Mouse (Mus musculus) hindbrain, embryonic 15.5 days (tissue): ENCODE measurements at regions not wholly inside any gene's neighbourhood (a gene's known extent, or its start where the extent isn't known, plus 50 kb on each side); places are given as distances from the start of the nearest gene placed in this dataset.

Source experiments
- ATAC-seq: fragments of 200-750 bp; cut with Nextera tagmentation; 2 replicates; pipeline ENCODE4 v1.8.0; 2017; ENCODE audit warnings: low read depth, moderate number of reproducible peaks, moderate TSS enrichment; ENCODE audit not compliant: low FRiP score
- H3K27ac ChIP-seq: fragments of 300-500 bp; sonication (generic); replicated peaks from 2 replicates; pipeline ENCODE4 v1.5.1; 2015; ENCODE audit warnings: mild to moderate bottlenecking, inconsistent platforms
- H3K27me3 ChIP-seq: fragments of 300-500 bp; sonication (generic); 2 replicates; pipeline ENCODE4 v1.6.1; 2015; ENCODE audit warnings: control low read depth, inconsistent platforms
- H3K36me3 ChIP-seq: fragments of 300-500 bp; sonication (generic); 2 replicates; pipeline ENCODE4 v1.6.1; 2015; ENCODE audit warnings: control low read depth, inconsistent platforms
- H3K4me1 ChIP-seq: fragments of 300-500 bp; sonication (generic); replicated peaks from 2 replicates; pipeline ENCODE4 v1.6.1; 2015; ENCODE audit warnings: control low read depth, inconsistent platforms
- H3K4me2 ChIP-seq: fragments of 300-500 bp; sonication (generic); 2 replicates; pipeline ENCODE4 v1.6.1; 2015; ENCODE audit warnings: moderate library complexity, mild to moderate bottlenecking, inconsistent platforms
- H3K4me3 ChIP-seq: fragments of 300-500 bp; sonication (generic); 2 replicates; pipeline ENCODE4 v1.5.1; 2015; ENCODE audit warnings: mild to moderate bottlenecking, inconsistent platforms
- H3K9ac ChIP-seq: fragments of 300-500 bp; sonication (generic); 2 replicates; pipeline ENCODE4 v1.6.1; 2015; ENCODE audit warnings: inconsistent platforms
- H3K9me3 ChIP-seq: fragments of 300-500 bp; sonication (generic); 2 replicates; pipeline ENCODE4 v1.6.1; 2016; ENCODE audit warnings: control low read depth, inconsistent platforms
- WGBS: fragments of 180-500 bp; shearing (Covaris S2); methylation state at CpG from one replicate; pipeline ENCODE4 v1.1.7; 2015; 5-methylcytosine and 5-hydroxymethylcytosine counted together

- H3K4me3 ChIP-seq: no peak overlapping the region
- no peak overlapping the region for H3K4me2 ChIP-seq
- no peaks in the 10 kb centered on the region for H3K4me1 ChIP-seq
- H3K9me3 ChIP-seq: no peaks in the 10 kb centered on the region
- no peaks in the 10 kb centered on the region for H3K36me3 ChIP-seq
- H3K27ac ChIP-seq: no peak overlapping the region
- WGBS: 85% methylated on average over 19 of the region's 19 CpGs
- H3K27me3 ChIP-seq: no peaks in the 10 kb centered on the region
- H3K9ac ChIP-seq: no peak overlapping the region
- ATAC-seq: no peak
Observed at GRCm38 (mm10) chr10:119006866-119007575, 137.0 kb upstream of the Dyrk2 start.

GRCm38 (mm10) chr10:119005491-119005890, 135.5 kb upstream of the Dyrk2 start:
- 95% methylated on average over 8 of the region's 8 CpGs for WGBS
- no peak for ATAC-seq
- no peak overlapping the region for H3K4me2 ChIP-seq
- H3K4me3 ChIP-seq: no peak overlapping the region
- H3K4me1 ChIP-seq: no peaks in the 10 kb centered on the region
- H3K9ac ChIP-seq: no peak overlapping the region
- H3K27me3 ChIP-seq: no peaks in the 10 kb centered on the region
- H3K27ac ChIP-seq: no peak overlapping the region
- no peaks in the 10 kb centered on the region for H3K36me3 ChIP-seq
- H3K9me3 ChIP-seq: no peaks in the 10 kb centered on the region

- no peak overlapping the region for H3K27ac ChIP-seq
- no peaks in the 10 kb centered on the region for H3K4me1 ChIP-seq
- no peaks in the 10 kb centered on the region for H3K36me3 ChIP-seq
- ATAC-seq: no peak
- H3K4me2 ChIP-seq: no peak overlapping the region
- WGBS: 94% methylated on average over 11 of the region's 11 CpGs
- no peak overlapping the region for H3K4me3 ChIP-seq
- no peak overlapping the region for H3K9ac ChIP-seq
- H3K27me3 ChIP-seq: no peaks in the 10 kb centered on the region
- no peaks in the 10 kb centered on the region for H3K9me3 ChIP-seq
Observed at GRCm38 (mm10) chr10:119004426-119004825, 134.4 kb upstream of the Dyrk2 start.

- Histone ChIP-seq H3K27me3 (no peaks in the 10 kb centered on the region), H3K4me2 (no peak overlapping the region), H3K27ac (no peak overlapping the region), H3K4me3 (no peak overlapping the region), H3K9me3 (no peaks in the 10 kb centered on the region), H3K36me3 (no peaks in the 10 kb centered on the region), H3K9ac (no peak overlapping the region), H3K4me1 (no peaks in the 10 kb centered on the region)
- ATAC-seq: no peak
- WGBS: 68% methylated on average over 5 of the region's 5 CpGs
Observed at GRCm38 (mm10) chr10:119003839-119004238, 133.8 kb upstream of the Dyrk2 start.

GRCm38 (mm10) chr10:119003042-119003441, 133.0 kb upstream of the Dyrk2 start:
- Histone ChIP-seq H3K27me3 (no peaks in the 10 kb centered on the region), H3K36me3 (no peaks in the 10 kb centered on the region), H3K9ac (no peak overlapping the region), H3K9me3 (no peaks in the 10 kb centered on the region), H3K27ac (no peak overlapping the region), H3K4me2 (no peak overlapping the region), H3K4me1 (no peaks in the 10 kb centered on the region), H3K4me3 (no peak overlapping the region)
- ATAC-seq: no peak
- WGBS: 95% methylated on average over 2 of the region's 2 CpGs

GRCm38 (mm10) chr10:119001895-119002294, 131.9 kb upstream of the Dyrk2 start:
- no peak overlapping the region for H3K27ac ChIP-seq
- H3K9ac ChIP-seq: no peak overlapping the region
- no peaks in the 10 kb centered on the region for H3K27me3 ChIP-seq
- no peaks in the 10 kb centered on the region for H3K9me3 ChIP-seq
- no peak overlapping the region for H3K4me2 ChIP-seq
- no peak overlapping the region for H3K4me3 ChIP-seq
- no peaks in the 10 kb centered on the region for H3K36me3 ChIP-seq
- no peaks in the 10 kb centered on the region for H3K4me1 ChIP-seq
- no peak for ATAC-seq
- 91% methylated on average over 7 of the region's 7 CpGs for WGBS

GRCm38 (mm10) chr10:119001000-119001780, 131.2 kb upstream of the Dyrk2 start:
- no peak for ATAC-seq
- no peak overlapping the region for H3K9ac ChIP-seq

GRCm38 (mm10) chr10:118998966-118999365, 129.0 kb upstream of the Dyrk2 start:
- no peak overlapping the region for H3K4me3 ChIP-seq
- 80% methylated on average over 6 of the region's 6 CpGs for WGBS
- no peak overlapping the region for H3K9ac ChIP-seq
- H3K4me1 ChIP-seq: no peaks in the 10 kb centered on the region
- H3K27ac ChIP-seq: no peak overlapping the region
- no peak for ATAC-seq
- H3K36me3 ChIP-seq: no peaks in the 10 kb centered on the region
- no peaks in the 10 kb centered on the region for H3K27me3 ChIP-seq
- H3K4me2 ChIP-seq: no peak overlapping the region
- no peaks in the 10 kb centered on the region for H3K9me3 ChIP-seq

More at GRCm38 (mm10) chr10:119001000-119001780, 131.2 kb upstream of the Dyrk2 start:
- H3K4me2 ChIP-seq: no peak overlapping the region
- H3K27ac ChIP-seq: no peak overlapping the region
- no peak overlapping the region for H3K4me3 ChIP-seq
- H3K9me3 ChIP-seq: no peaks in the 10 kb centered on the region
- no peaks in the 10 kb centered on the region for H3K4me1 ChIP-seq
- H3K27me3 ChIP-seq: no peaks in the 10 kb centered on the region
- H3K36me3 ChIP-seq: no peaks in the 10 kb centered on the region
- WGBS: 72% methylated on average over 17 of the region's 17 CpGs

- H3K36me3 ChIP-seq: no peaks in the 10 kb centered on the region
- H3K27me3 ChIP-seq: no peaks in the 10 kb centered on the region
- no peaks in the 10 kb centered on the region for H3K4me1 ChIP-seq
- no peak overlapping the region for H3K4me2 ChIP-seq
- ATAC-seq: no peak
- no peak overlapping the region for H3K4me3 ChIP-seq
- no peak overlapping the region for H3K9ac ChIP-seq
- H3K27ac ChIP-seq: no peak overlapping the region
- no peaks in the 10 kb centered on the region for H3K9me3 ChIP-seq
- 95% methylated on average over 2 of the region's 2 CpGs for WGBS
Observed at GRCm38 (mm10) chr10:118997034-118997433, 127.0 kb upstream of the Dyrk2 start.

- Histone ChIP-seq H3K27me3 (no peaks in the 10 kb centered on the region), H3K36me3 (no peaks in the 10 kb centered on the region), H3K4me3 (no peak overlapping the region), H3K4me1 (no peaks in the 10 kb centered on the region), H3K9me3 (no peaks in the 10 kb centered on the region), H3K9ac (no peak overlapping the region), H3K4me2 (no peak overlapping the region), H3K27ac (no peak overlapping the region)
- no peak for ATAC-seq
- WGBS: 67% methylated on average over 15 of the region's 15 CpGs
Observed at GRCm38 (mm10) chr10:118993819-118994574, 124.0 kb upstream of the Dyrk2 start.

GRCm38 (mm10) chr10:118991213-118991612, 121.2 kb upstream of the Dyrk2 start:
- no peaks in the 10 kb centered on the region for H3K36me3 ChIP-seq
- no peak overlapping the region for H3K4me2 ChIP-seq
- H3K9ac ChIP-seq: no peak overlapping the region
- H3K4me3 ChIP-seq: no peak overlapping the region
- 76% methylated on average over 7 of the region's 7 CpGs for WGBS
- no peaks in the 10 kb centered on the region for H3K9me3 ChIP-seq
- H3K27me3 ChIP-seq: no peaks in the 10 kb centered on the region
- no peak for ATAC-seq
- H3K27ac ChIP-seq: no peak overlapping the region
- H3K4me1 ChIP-seq: no peaks in the 10 kb centered on the region

GRCm38 (mm10) chr10:118990500-118990899, 120.5 kb upstream of the Dyrk2 start:
- ATAC-seq: no peak
- Histone ChIP-seq H3K36me3 (no peaks in the 10 kb centered on the region), H3K27ac (no peak overlapping the region), H3K4me2 (no peak overlapping the region), H3K4me3 (no peak overlapping the region), H3K9ac (no peak overlapping the region), H3K9me3 (no peaks in the 10 kb centered on the region), H3K27me3 (no peaks in the 10 kb centered on the region), H3K4me1 (no peaks in the 10 kb centered on the region)
- 85% methylated on average over 6 of the region's 6 CpGs for WGBS
